In genomic region chr19:45209191-45209590, GRCm38 (mm10) we compare ENCODE assay signal across 25 mouse cellular contexts. TPM values are rescaled to one million over a fixed set of nuclear protein-coding genes. Genes with fewer than 3 reads are reported as not detected.
"Had no signal": no experiment of that assay in that cellular context is flagged by ENCODE, and none has a peak within 500 bp of the region (broad histone marks: within the 10 kb centered on the region; RNA-seq: fewer than 3 reads in every experiment).

No protein-coding gene starts in this region.

- H3K36me3 ChIP-seq: heart, embryonic 13.5 days; heart, embryonic 15.5 days; hindbrain, embryonic 13.5 days; hindbrain, embryonic 15.5 days; limb, embryonic 10.5 days; limb, embryonic 12.5 days had no signal

- ATAC-seq: hindbrain, postnatal 0 days; intestine, embryonic 16.5 days had no signal

- H3K9me3 ChIP-seq: heart, embryonic 13.5 days; heart, embryonic 15.5 days; hindbrain, embryonic 13.5 days; hindbrain, embryonic 15.5 days had no signal

- H3K4me1 ChIP-seq: hindbrain, embryonic 15.5 days had no signal

- H3K9ac ChIP-seq: hindbrain, embryonic 13.5 days; hindbrain, embryonic 15.5 days; limb, embryonic 12.5 days had no signal

- H3K27ac ChIP-seq: heart, adult 2 months; hindbrain, embryonic 13.5 days; hindbrain, embryonic 15.5 days; hindbrain, postnatal 0 days; layer of hippocampus, adult 2 months; left cerebral cortex, adult 2 months; limb, embryonic 10.5 days had no signal

- DNase-seq: gastrocnemius, adult 2 months; gastrocnemius, postnatal 10 days; gastrocnemius, postnatal 25 days; heart, adult 2 months; heart, postnatal 14 days; heart, postnatal 36 days; kidney, adult 11 months; kidney, adult 2 months; kidney, adult 9 months; kidney, postnatal 10 days; kidney, postnatal 4 days; liver had no signal

- H3K4me3 ChIP-seq: hindbrain, embryonic 13.5 days; hindbrain, embryonic 15.5 days; layer of hippocampus, adult 2 months; left cerebral cortex, adult 2 months had no signal

RNA-seq across cellular contexts. Expression of gene Lbx1, which starts 26.4 kb away (rescaled TPM):
- polyA plus RNA-seq: heart, adult 2 months; heart, embryonic 13.5 days; heart, embryonic 15.5 days; heart, postnatal 0 days; intestine, embryonic 14.5 days; intestine, embryonic 16.5 days; kidney, embryonic 16.5 days had no signal

RNA-seq across cellular contexts. Expression of gene Tlx1, which starts 58.7 kb away (rescaled TPM):
- polyA plus RNA-seq: intestine, embryonic 16.5 days; kidney, adult 2 months; kidney, embryonic 16.5 days had no signal
